Mouse (Mus musculus) hindbrain, embryonic 11.5 days (tissue): ENCODE measurements at regions not wholly inside any gene's neighbourhood (a gene's known extent, or its start where the extent isn't known, plus 50 kb on each side); places are given as distances from the start of the nearest gene placed in this dataset.

Experiments used
- ATAC-seq: fragments of 200-750 bp; cut with Nextera tagmentation; 2 replicates; pipeline ENCODE4 v1.8.0; 2017; ENCODE audit warnings: mild to moderate bottlenecking, moderate TSS enrichment, moderate library complexity; ENCODE audit not compliant: low FRiP score
- DNase-seq: peaks from one replicate; pipeline ENCODE4 v3.0.0-alpha.2; 2015; ENCODE audit warnings: low spot score
- H3K27ac ChIP-seq: fragments of 300-500 bp; sonication (generic); 2 replicates; pipeline ENCODE4 v1.5.1; 2014; ENCODE audit warnings: mild to moderate bottlenecking, low read depth, low read length
- H3K27me3 ChIP-seq: fragments of 300-500 bp; sonication (generic); 2 replicates; pipeline ENCODE4 v1.6.1; 2014; ENCODE audit warnings: mild to moderate bottlenecking, low read length, moderate library complexity, mixed read lengths; ENCODE audit not compliant: control insufficient read depth, insufficient read depth
- H3K36me3 ChIP-seq: fragments of 300-500 bp; sonication (generic); 2 replicates; pipeline ENCODE4 v1.6.1; 2014; ENCODE audit warnings: mild to moderate bottlenecking, low read length, moderate library complexity, mixed read lengths; ENCODE audit not compliant: control insufficient read depth, insufficient read depth
- H3K4me1 ChIP-seq: fragments of 300-500 bp; sonication (generic); replicated peaks from 2 replicates; pipeline ENCODE4 v1.6.1; 2014; ENCODE audit warnings: low read length, mixed read lengths; ENCODE audit not compliant: control insufficient read depth, insufficient read depth
- H3K4me2 ChIP-seq: fragments of 300-500 bp; sonication (generic); replicated peaks from 2 replicates; pipeline ENCODE4 v1.6.1; 2014; ENCODE audit warnings: mild to moderate bottlenecking, low read depth, low read length
- H3K4me3 ChIP-seq: fragments of 300-500 bp; sonication (generic); 2 replicates; pipeline ENCODE4 v1.5.1; 2014; ENCODE audit warnings: low read depth, low read length
- H3K9ac ChIP-seq: fragments of 300-500 bp; sonication (generic); 2 replicates; pipeline ENCODE4 v1.6.1; 2014; ENCODE audit warnings: low read depth, low read length
- H3K9me3 ChIP-seq: fragments of 300-500 bp; sonication (generic); 2 replicates; pipeline ENCODE4 v1.6.1; 2016; ENCODE audit warnings: low read length; ENCODE audit not compliant: control insufficient read depth
- WGBS: fragments of 180-500 bp; shearing (Covaris S2); extraction: QIAGEN DNeasy Blood & Tissue Kit; methylation state at CpG from one replicate; pipeline ENCODE4 v1.1.7; 2014; 5-methylcytosine and 5-hydroxymethylcytosine counted together

- Histone ChIP-seq H3K9ac (no peak overlapping the region), H3K36me3 (no peaks in the 10 kb centered on the region), H3K9me3 (no peaks in the 10 kb centered on the region), H3K27ac (no peak overlapping the region), H3K4me2 (no peak overlapping the region), H3K4me1 (no peaks in the 10 kb centered on the region), H3K27me3 (no peaks in the 10 kb centered on the region), H3K4me3 (no peak overlapping the region)
- no peak for ATAC-seq
- 77% methylated on average over 1 of the region's 1 CpGs for WGBS
- DNase-seq: no peak
Measured at GRCm38 (mm10) chr12:27866421-27866820, 524.0 kb upstream of the Sox11 start.

DNA sequence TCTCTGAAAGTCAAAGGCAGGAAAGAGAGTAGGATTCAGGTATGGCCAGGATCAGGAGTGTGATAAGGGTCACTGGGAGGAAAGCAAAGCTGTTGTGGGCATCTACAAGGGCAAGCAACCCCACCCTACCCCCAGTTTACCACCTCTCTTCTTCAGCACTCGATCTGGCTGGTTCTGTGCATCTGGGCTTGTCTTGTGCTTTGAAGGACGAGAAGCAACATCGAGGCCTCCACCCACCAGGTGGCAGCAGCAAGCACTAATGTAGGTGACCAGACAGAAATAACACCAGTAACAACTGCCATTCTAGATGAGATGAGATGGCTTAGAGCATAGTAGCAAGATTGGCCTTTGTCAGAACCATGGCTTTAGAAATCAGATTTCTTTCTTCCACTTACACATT is 507.2 kb upstream of the Sox11 start:
- Histone ChIP-seq H3K4me3 (no peak overlapping the region), H3K9me3 (no peaks in the 10 kb centered on the region), H3K4me1 (no peaks in the 10 kb centered on the region), H3K9ac (no peak overlapping the region), H3K27ac (no peak overlapping the region), H3K4me2 (no peak overlapping the region), H3K27me3 (no peaks in the 10 kb centered on the region), H3K36me3 (no peaks in the 10 kb centered on the region)
- ATAC-seq (no peak), DNase-seq (peak; percentile 25)
- 94% methylated on average over 3 of the region's 3 CpGs for WGBS

DNA sequence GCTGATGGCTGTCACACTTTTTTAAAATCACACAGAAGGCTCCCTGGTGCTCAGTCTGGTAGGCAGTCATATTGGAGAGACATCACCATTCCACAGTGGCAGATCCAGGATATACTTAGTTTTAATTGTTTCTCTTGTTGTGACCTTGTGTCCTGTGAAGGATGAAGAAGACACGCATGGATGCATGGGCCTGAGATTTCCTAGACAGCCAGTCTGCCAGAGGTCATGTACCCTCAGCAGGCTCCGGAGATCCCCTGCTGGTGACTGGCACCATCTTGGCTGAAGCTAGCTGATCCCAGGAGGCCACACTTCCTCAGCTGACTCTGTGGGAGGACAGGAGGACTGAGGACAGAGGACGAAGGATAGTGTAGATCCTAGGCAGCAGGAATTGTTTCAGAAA is 506.7 kb upstream of the Sox11 start:
- H3K36me3 ChIP-seq: no peaks in the 10 kb centered on the region
- no peaks in the 10 kb centered on the region for H3K9me3 ChIP-seq
- WGBS: 50% methylated on average over 3 of the region's 3 CpGs
- no peaks in the 10 kb centered on the region for H3K4me1 ChIP-seq
- no peaks in the 10 kb centered on the region for H3K27me3 ChIP-seq
- no peak for ATAC-seq
- H3K4me3 ChIP-seq: no peak overlapping the region
- no peak overlapping the region for H3K27ac ChIP-seq
- no peak for DNase-seq
- no peak overlapping the region for H3K4me2 ChIP-seq
- no peak overlapping the region for H3K9ac ChIP-seq

GRCm38 (mm10) chr12:27848141-27848540 is 505.8 kb upstream of the Sox11 start:
- H3K27ac ChIP-seq: no peak overlapping the region
- H3K4me2 ChIP-seq: no peak overlapping the region
- no peaks in the 10 kb centered on the region for H3K27me3 ChIP-seq
- no peak overlapping the region for H3K9ac ChIP-seq
- H3K4me3 ChIP-seq: no peak overlapping the region
- ATAC-seq: no peak
- WGBS: 66% methylated on average over 5 of the region's 5 CpGs
- H3K9me3 ChIP-seq: no peaks in the 10 kb centered on the region
- no peaks in the 10 kb centered on the region for H3K36me3 ChIP-seq
- H3K4me1 ChIP-seq: no peaks in the 10 kb centered on the region
- DNase-seq: no peak

- no peaks in the 10 kb centered on the region for H3K27me3 ChIP-seq
- DNase-seq (no peak), ATAC-seq (no peak)
- no peak overlapping the region for H3K9ac ChIP-seq
- WGBS: 67% methylated on average over 10 of the region's 10 CpGs
- H3K27ac ChIP-seq: no peak overlapping the region
- H3K36me3 ChIP-seq: no peaks in the 10 kb centered on the region
- H3K9me3 ChIP-seq: no peaks in the 10 kb centered on the region
- H3K4me1 ChIP-seq: no peaks in the 10 kb centered on the region
- no peak overlapping the region for H3K4me2 ChIP-seq
- H3K4me3 ChIP-seq: no peak overlapping the region
Measured at GRCm38 (mm10) chr12:27847397-27847796, 505.0 kb upstream of the Sox11 start.

DNA sequence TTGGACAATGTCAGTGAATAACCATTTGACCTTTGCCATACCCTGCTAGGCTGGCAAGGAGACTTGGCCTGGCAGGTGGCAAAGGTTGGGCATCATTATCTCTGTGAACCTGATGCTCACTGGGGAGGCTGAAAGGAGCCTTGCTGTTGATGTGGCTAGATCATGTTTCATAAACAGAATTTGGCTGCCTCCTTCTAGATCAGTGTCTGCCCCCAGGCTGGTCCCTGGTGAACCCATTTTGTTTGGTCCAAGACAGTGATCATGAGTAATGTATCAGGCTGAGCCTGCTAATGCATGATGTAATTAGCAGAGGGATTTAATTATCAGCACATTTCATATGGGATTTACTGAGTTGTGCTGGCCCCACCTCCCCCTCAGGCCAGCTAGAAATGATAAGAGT is 502.6 kb upstream of the Sox11 start:
- Histone ChIP-seq H3K4me3 (no peak overlapping the region), H3K9ac (no peak overlapping the region), H3K9me3 (no peaks in the 10 kb centered on the region), H3K36me3 (no peaks in the 10 kb centered on the region), H3K4me2 (no peak overlapping the region), H3K4me1 (no peaks in the 10 kb centered on the region), H3K27ac (no peak overlapping the region), H3K27me3 (no peaks in the 10 kb centered on the region)
- DNase-seq (no peak), ATAC-seq (no peak)

GRCm38 (mm10) chr12:27838955-27839354 is 496.6 kb upstream of the Sox11 start:
- Histone ChIP-seq H3K4me2 (no peak overlapping the region), H3K36me3 (no peaks in the 10 kb centered on the region), H3K4me3 (no peak overlapping the region), H3K9ac (no peak overlapping the region), H3K27me3 (no peaks in the 10 kb centered on the region), H3K4me1 (no peaks in the 10 kb centered on the region), H3K27ac (no peak overlapping the region), H3K9me3 (no peaks in the 10 kb centered on the region)
- DNase-seq: no peak
- ATAC-seq: no peak

GRCm38 (mm10) chr12:27838384-27838783 is 496.0 kb upstream of the Sox11 start:
- Histone ChIP-seq H3K27me3 (no peaks in the 10 kb centered on the region), H3K27ac (no peak overlapping the region), H3K9ac (no peak overlapping the region), H3K9me3 (no peaks in the 10 kb centered on the region), H3K4me2 (no peak overlapping the region), H3K4me1 (no peaks in the 10 kb centered on the region), H3K4me3 (no peak overlapping the region), H3K36me3 (no peaks in the 10 kb centered on the region)
- ATAC-seq (no peak), DNase-seq (no peak)
- 86% methylated on average over 6 of the region's 6 CpGs for WGBS

- no peak overlapping the region for H3K9ac ChIP-seq
- no peaks in the 10 kb centered on the region for H3K27me3 ChIP-seq
- no peaks in the 10 kb centered on the region for H3K9me3 ChIP-seq
- H3K27ac ChIP-seq: no peak overlapping the region
- no peak overlapping the region for H3K4me3 ChIP-seq
- DNase-seq: no peak
- H3K36me3 ChIP-seq: no peaks in the 10 kb centered on the region
- 77% methylated on average over 5 of the region's 5 CpGs for WGBS
- H3K4me2 ChIP-seq: no peak overlapping the region
- no peak for ATAC-seq
- H3K4me1 ChIP-seq: no peaks in the 10 kb centered on the region
Measured at GRCm38 (mm10) chr12:27826208-27826607, 483.8 kb upstream of the Sox11 start.
